Mouse (Mus musculus) cerebellum, postnatal 10 days (tissue): ENCODE measurements around the gene Lhfp.
A peak's percentile ranks its signal among the peaks of the same experiment; 100 is the strongest.
"Not testable (repeated sequence)": the region's sequence is repeated elsewhere in the genome, so short reads cannot be mapped to it uniquely, and the experiment has no call there.

ENCODE experiments used
- DNase-seq, 2 experiments: peaks; one replicate each; pipeline ENCODE4 v3.0.0; 2021; ENCODE audit warnings: mixed read lengths in 2 of 2

Gene Lhfp

DNA sequence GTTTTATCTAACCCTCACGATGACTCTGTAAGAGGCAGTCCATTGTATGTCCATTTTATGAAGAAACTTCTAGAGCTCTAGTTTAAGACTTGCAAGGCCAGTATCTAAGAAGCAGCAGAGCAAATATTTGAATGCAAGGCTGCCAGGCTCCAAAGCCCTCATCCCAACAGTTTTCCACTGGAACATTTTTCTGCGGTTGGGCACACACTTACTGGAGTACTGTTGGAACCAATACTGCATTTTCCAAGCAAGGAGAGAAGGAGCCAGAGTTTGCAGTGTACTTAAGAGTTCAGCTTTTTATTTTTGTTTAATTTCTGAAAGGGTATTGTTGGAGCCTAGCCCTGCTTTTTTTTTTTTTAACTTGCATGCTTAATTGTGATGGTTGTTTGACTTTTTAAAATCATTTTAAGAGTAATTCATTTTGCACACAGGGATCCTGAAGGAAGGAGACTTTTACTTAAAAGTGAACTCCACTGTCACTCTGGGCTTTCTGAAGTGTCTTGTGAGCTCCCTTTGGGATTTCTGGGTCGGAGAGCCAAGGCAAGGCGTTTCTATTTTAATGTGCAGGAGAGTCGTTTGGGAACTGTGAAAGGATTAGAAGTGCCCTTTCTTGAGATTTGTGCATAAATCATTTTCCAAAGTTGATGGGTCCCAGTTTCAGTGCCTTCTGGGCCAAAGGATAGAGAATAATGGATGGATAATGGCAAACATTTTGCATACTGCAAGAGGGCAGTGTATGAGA, 180.4 kb downstream of the Lhfp start:
- no peak for DNase-seq

DNA sequence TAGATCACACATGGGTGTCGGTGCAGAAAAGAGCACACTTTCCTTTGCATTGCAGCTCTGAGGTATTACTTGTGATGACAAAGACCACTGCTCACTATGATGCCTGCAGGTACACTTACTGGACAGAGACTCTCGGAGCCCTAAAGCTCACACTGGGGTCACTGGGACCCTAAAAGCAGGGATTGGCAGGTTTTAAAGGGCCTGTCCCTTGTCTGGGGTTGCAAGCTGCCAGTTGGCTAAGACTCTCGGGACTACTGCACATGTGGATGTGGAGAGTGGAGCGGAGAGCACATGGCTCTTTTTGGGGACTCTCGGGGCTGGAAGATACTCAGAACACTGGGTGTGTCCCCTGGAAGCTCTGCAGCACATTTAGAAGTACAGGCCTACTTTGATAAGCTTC, 182.8 kb downstream of the Lhfp start:
- DNase-seq, result no peak

DNA sequence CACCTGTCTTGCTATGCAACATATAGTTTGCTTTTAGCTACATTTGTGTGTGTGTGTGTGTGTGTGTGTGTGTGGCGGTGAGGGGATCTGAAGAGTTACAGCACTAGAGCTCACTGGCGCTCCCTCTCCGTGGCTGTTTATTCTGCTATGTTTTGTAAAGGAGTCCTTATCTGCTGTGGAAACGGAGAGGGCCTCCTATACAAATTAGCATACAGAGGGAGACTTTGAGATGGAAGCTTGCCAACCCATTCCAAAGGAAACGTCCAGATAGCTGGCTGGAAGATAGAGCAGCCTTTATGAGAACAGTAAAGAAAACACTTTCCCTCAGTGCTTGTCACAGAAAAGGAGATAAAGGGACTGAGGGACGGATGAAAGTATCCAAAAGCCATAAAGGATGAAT, 184.4 kb downstream of the Lhfp start:
- DNase-seq, result peak; percentile 41 to 55

DNA sequence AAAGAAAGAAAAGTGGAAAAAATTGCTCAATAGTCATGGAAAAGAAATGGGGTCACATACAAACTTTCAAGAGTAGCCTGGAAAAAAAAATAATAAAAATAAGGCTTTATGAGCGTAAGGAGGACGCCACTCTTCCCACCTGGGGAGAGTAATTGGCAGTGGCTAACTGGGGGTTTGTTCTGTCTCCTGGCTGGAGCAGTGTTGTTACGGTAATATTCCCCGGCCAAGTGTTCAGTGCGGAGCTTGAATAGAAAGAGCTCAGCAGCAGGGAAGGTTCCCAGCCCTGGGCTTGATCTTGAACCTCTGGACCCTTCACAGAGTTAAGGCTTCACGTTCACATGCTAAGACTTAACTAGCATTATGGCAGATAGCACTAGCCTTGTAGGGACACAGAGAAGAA, 184.9 kb downstream of the Lhfp start:
- no peak for DNase-seq

DNA sequence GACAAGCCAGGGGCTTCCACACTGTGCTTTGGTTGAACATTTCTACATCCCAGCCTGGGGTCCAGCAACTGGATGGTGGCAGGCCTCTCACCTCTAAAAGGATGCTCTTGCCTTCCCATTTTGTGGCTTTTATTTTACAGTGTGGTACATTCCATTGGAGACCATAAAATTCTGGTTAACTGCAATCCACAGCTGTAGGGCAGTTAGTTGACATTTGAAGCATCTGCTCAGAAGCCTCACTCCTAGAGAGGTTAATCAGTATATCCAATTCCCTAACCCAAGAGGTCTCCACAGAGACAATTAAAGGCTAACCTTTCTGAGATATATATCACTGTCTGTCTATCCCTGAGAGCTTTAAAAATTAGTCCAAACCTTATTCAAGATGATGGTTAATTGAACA, 186.5 kb downstream of the Lhfp start:
- no peak for DNase-seq

DNA sequence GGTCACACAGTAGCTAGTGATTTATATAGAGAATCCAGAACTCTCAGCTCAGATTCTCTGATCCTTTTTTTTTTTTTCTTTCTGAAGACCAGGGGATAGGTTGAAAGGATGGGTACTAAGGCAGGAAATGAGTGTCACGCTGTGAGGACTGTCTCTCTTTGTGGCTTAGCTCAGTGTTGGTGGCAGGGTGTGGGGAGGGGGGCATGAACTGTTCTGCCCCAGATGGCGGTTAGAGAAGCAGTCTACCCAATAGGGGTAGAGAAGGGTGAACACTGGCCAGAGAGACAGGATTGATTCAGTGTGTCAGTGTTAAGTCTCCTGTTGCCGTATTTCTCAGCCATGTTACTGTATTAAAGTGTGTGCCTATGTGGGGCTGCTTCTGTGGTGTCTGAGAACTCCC, 189.2 kb downstream of the Lhfp start:
- no peak for DNase-seq

DNA sequence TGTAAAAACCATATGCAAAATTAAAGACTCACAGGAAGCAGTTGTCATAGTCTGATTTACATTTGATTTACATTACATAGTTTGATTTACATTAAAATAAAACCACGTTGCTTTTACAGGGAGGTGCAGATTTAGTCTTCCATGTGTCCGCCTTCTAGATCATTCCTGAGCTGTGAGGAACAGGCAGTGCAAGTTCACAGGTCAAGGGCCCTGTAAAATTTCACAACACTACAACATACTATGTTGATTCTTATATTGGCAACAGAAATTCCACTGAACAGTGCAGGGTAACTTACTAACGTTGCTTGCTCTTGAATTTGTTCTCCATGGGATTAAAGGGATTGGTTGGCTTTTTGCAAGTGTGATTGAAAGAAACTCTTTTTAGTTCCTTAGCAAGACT, 189.8 kb downstream of the Lhfp start:
- DNase-seq, result no peak

DNA sequence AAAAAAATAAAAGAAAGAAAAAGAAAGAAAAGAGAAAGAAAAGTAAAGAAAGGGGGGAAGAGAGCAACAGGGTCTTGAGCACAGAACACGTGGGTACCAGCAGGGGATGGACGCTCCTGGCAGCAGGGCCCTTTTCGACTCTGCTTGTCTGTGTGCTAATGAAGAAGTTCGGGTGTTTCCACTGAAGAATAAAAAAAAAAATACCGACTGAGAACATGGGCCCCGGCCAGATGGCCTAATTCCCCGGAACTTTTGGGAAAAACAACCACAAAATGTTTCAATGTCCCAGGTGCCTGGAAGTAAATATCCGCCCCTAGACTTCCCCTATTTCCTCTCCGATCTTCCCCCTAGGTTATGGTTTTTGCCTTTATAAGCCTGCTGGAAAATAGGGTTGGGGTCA, 191.1 kb downstream of the Lhfp start:
- DNase-seq, result peak in 1 of 2 experiments; percentile 49

DNA sequence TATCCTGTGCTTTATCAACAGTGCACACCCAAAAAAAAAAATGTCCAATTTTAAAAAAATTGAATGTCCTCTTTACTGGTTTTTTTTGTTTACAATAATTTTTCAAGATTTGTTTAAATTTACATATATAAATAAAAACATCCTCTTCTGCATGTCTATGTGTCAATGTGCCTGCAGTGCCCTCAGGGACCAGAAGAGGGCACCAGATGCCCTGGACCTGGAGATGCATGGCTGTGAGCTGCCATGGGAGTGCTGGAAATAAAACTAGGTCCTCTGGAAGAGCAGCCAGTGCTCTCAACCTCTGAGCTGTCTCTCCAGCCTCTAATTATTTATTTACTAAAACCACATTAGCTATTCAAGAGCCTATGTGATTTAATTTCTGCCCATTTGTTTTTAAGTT, 193.4 kb downstream of the Lhfp start:
- DNase-seq, result peak in 1 of 2 experiments; percentile 33

DNA sequence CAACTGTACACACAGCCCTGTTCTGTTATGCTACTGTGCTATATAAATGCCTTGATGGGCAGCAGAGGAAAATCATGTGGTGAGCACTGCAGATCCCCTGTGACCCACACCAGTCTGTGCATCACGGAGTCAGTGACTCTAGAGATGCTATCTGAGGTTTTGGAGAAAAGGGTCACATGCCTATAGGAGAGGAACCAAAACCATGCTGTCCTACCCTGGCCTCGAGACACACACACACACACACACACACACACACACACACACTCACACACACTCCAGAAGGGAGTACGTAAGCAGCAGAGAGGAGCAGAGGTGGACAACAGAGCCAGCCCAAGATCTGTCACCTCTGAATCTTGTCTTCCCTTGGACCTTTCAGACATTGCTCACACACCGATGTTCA, 195.1 kb downstream of the Lhfp start:
- DNase-seq, result no peak

DNA sequence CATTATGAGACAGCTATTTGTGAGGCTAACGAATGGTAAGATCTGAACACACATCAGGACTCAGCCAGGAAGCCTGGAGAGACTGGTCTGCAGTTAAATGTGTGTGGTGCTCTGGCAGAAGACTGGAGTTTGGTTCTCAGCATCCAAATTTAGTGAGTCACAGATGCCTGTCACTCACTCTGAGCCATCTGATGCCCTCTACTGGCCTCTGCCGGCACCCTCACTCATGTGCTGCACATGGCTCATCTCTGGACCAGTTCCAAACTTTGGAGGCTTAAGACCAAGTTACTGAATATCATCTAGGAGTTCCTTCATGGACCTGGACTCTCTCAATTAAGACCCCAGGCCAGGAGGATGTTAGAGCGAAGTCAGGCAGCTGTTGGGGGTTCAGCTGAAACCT, 198.8 kb downstream of the Lhfp start:
- DNase-seq, result peak in 1 of 2 experiments; percentile 42

DNA sequence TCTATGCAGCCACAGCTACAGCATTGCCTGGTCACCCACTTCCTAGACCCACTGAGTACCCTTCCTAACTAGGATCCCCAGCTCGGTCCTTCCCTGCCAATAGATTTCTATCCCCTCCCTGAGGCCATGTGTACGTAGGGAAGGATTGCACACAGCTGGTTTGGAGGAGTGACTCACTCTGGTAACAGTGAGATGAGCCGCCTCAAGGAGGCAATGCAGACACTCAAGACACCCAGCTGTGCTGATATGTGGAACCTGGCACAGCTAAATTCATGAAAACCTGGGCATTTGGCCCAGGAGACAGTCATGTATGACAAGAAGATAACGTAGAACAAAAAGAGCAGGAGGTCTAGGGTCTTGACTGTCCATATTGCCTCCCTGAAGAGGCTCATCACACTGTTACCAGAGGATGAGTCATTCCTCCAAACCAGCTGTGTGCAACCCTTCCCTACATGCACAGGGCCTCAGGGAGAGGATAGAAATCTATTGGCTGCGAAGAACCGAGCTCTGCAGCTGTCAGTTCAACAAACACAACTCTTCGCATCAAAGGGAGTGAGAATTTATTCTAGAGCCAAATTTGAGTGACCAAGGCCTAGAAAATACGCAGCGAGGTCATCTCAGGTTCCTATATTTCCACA, 204.4 kb downstream of the Lhfp start:
- no peak for DNase-seq

DNA sequence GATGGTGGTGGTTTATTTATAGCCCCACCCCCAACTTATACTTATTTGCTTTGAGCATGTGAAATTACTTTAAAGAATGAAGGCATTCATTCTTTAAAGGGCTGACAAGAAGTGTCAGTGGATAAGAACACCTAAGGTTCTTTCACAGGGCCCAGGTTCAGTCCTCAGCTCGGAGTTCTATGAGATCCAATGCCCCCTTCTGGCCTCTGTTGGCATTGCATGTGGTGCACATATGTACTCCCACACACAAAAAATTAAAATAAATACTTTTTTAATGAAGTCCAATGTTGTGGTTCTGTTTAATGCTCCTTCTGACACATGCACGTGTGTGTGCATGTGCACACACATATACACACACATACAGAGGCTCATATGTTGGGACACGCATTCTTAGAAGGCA, 205.8 kb downstream of the Lhfp start:
- peak; percentile 83 to 89 for DNase-seq

DNA sequence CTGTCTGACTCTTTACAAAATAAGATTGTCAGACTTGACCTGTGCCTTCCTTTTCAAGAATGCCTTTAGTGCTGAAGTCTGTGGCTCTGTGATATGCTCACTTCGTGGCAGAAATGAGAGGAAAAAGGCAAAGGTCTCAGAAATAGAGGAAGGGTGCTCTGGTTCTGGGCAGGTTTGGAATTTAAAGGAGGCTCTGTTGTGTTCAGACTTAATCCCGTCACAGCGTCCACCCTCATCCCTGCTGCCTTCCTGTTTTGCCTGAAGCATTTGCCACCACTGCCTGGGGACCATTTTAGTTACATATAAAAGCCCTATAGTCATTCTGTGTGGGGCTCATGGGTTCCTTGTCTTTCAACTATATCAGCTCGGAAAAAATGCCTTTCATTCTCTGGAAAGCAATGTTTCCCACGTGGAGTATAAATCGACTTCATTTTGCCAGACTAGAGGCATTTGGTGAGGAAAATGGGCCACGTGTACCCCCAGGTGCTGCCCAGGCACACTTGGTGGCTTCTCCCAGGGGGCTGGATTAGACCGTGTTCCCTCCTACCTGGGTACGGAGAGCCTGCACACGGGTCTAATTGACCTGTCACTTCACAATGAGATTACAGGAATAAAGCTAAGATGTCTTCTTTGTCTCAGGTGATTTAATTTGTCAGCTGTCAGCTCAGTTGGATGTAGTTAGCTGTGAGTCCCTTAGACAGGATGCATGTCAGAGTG, 207.0 kb downstream of the Lhfp start:
- DNase-seq, result no peak

DNA sequence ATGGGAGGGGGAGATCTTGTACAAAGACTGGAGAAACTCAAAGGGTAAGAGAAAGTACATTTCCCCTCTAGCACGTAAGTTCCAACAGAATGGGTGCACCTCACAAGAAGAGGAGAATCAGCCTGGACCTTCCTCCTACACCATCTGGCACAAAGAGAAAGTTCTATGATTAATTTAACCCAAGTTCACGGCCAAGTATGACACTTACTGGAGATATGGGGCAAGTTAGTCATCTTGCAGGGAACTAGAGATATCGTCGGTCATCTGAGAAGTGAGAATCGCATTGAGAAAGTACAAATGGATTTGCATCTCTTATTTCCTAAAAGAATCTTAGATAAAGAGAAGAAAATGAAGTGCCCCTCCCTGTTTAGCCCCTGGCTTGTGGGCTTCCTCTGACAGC, 211.2 kb downstream of the Lhfp start:
- no peak for DNase-seq

DNA sequence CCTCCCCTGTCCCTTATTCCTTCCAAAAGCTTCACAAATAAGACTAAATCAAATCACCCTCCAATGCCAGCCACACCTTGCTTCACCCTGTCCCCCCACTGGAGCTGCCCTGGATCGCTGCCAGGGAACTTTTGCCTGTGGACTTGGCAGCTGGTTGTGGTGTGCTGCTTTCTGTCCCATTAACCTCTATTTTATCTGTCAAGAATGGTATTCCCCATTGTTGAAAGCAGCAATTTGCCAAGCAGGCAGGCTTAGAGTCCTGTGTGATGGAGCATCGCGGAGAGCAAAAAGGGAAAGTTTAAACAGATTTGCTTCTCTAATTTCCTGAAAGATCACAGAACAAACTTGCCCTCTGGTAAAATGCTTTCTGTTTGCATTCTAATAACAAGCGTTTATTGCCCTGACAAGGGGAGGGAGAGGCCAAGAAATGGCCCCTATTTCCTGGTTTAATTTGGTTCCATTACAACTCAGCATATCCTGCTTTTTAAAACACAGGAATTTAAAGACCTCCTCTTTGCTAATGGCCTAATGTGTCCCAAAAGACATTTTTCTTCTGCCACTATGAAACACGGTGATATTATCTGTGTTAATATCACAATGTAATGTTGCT, 212.0 kb downstream of the Lhfp start:
- DNase-seq, result peak; percentile 42 to 43

DNA sequence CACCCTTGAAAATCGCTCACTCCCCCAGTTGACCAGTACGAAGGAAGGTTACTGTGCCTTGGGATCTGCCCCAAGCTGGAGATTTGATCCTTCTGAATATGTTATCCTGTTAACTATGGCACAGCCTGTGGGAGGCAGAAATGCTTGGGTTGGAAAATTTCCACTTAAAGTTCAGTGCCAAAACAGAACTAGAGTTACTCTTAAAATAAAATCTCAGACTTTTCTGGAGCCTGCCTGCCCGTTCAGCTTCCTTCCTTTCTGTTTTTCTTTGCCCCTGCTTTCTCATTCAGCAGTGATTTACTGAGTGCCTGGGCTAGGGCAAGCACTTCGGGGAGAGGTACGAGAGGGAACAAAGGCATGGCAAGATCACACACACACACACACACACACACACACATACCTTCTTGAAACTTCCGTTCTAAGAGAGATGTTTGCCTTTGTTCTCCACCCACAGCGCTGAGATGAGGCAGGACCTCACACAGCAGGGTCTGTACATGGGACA, 217.4 kb downstream of the Lhfp start:
- DNase-seq, result no peak

DNA sequence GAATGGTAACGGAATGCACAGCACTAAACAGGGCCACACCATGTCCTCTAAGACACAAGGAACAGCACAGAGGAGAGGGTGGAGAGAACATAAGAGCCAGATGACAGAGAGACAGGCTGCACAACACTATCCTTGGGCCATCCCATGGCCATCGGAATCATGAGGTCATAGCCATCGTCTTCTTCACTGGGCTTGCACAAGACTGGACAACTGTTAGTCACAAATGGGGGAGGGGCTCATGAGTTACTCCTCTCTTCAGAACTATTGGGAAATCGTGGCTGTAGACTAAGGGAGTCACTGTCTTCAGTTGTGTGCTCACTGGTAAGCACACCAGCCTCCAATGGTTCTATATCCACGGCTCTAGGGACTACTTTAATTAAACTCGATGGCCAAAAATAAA, 224.8 kb downstream of the Lhfp start:
- DNase-seq, result no peak

DNA sequence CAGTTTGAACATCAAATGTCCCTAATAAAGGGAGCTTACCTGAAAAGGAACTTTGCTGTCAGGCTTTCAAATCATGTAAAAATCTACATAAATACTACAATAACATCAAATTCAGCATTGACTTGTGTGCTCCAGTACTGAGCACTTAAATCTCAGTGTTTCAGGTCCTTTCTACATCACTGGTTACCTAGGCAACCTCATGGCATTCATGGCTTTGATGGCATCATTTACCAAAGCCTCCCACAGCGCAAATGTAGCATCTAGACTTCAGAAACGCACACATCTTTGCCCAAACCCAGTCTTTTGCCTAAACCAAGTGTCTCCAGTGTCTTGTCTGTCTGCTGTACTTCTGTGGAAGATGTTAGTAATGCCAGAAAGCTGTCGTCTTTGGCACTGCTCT, 225.7 kb downstream of the Lhfp start:
- DNase-seq, result no peak

DNA sequence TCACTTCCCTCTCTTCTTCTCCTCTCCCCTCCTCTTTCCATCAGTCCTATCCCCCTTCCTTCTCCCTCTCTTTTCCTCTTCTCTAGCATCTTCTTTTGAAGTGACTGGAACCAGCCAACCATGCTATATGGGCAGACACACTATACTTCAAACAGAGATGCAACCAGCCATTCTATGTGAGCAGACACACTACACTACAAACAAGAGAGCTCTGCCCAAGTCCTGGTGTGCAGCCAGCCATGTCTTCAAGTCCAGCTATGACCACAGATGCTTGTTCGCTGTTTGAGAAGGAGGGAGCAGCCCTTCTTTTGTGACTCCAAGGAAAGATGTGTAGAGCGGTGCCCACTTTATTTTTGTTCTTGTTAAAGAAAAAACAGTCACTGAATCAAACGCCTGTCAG, 231.9 kb downstream of the Lhfp start:
- no peak for DNase-seq

DNA sequence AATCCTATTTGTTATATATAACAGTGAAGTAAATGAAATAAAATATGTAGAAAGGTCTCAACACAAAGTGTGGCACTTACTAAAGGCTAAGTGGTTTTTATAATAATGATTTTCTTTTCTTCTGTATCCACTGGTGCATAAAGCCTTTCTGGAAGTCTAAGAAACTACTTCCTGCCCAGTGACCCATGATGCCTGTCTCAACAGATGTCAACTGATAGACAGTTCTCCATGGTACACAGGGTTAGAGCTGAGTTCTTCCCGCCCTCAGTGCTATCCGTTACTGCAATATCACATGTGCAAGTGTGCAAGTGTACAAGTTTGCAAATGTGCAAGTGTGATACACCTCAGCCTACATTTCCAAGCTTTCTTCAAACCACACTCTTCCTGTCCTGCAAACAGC, 236.7 kb downstream of the Lhfp start:
- no peak for DNase-seq

DNA sequence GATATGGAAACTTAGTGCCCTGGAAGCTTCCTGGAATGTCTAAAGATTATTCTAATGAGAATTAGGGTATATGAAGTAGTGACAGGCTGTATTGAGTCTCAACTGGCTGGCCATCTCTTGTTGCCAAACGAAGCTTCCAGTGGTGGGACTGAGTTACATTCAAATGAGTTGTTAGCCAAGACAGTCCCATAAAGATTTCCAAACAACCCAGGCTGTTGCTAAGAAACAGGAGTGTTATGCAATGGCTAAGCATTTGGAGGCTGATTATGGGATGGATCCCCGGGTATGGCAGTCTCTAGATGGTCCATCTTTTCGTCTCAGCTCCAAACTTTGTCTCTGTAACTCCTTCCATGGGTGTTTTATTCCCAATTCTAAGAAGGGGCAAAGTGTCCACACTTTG, 240.7 kb downstream of the Lhfp start:
- not testable (repeated sequence) for DNase-seq

DNA sequence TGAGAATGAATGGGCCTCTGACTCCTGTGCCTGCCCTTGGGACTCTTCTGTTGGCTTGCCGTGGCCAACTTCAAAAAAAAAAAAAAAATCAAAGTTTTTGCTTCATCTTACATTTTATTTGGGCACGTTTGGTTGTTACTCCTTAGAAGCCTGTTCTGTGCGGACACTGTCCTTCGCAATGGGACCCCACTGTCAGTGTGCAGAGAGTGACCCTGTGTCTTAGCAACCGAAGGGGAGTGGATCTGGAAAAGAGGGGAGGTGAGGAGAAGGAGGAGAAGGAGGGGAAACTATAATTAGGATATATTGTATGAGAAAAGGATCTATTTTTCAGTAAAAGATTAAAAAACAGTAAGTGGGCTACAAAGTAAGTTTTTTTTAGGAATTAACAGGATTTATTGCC, 242.7 kb downstream of the Lhfp start:
- DNase-seq, result no peak
